Mouse (Mus musculus): ENCODE measurements around the gene Col18a1.

Gene Col18a1

DNA sequence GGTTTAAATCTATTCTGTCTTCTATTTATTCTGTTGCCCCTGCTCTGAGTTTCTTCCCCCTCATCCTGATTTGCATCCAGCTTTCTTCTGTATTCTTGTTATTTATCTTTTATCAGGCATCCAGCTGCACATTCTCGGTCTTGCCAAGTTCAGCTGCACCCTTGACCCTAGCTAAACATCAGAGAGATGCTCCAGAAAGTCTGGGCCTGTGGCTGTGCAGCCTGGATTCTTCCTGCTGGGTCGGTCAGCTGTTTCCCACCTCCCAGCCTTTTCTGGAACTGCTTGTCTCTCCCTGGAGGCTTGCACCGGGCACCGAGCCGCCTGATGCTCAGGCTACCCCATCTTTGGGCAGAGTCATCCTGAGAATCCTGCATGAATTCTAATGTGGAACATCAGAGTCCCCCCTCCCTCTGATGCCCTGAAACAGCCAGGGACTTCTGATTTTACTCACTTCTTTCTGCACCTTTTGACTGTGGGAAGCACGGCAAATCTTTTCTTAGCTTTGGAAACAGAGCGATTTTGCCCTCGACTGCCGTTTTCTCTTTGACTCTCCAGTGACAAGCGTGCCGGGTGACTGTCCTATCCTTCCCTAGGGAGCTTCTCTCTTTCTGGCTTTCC, 103.8 kb downstream of the Col18a1 start:
- DNase-seq (ENCODE audit: low spot score), result no peak

DNA sequence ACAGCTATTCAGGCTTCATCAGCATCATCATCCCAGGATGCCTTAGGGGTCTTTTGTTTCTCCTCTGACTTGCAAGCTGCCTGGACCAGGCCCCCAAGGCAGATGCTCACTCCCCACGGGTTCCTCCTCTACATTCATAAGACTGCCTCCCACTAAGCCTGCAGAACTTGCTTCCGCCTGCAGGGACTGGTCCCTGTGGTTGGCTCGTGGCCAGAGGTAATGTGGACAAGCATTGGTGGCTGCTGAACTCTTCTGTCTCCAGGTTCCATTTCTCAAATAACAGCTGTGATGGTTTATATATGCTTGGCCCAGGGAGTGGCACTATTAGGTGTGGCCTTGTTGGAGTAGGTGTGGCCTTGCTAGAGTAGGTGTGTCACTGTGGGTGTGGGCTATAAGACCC, 104.9 kb downstream of the Col18a1 start:
- DNase-seq (ENCODE audit: low spot score), result no peak

DNA sequence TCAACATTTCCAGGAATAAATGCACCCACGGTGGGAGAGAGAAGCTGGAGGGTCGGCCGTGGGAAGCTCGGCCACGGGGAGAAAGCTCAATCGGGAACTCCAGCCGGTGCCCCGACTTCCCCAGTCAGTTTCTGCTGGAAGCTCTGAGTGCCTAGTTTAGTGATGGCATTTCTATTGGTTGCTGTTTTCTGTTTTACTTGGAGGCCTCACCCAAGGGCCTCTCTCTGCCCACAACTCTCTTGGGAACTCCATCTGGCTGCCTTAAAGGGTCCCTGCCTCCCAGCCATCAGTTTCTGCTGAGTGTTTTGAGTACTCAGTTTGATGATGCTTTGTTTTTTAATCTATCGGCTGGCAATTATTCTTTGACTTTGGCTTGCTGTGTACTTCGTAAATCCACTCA, 109.6 kb downstream of the Col18a1 start:
- DNase-seq (ENCODE audit: low spot score), result no peak

DNA sequence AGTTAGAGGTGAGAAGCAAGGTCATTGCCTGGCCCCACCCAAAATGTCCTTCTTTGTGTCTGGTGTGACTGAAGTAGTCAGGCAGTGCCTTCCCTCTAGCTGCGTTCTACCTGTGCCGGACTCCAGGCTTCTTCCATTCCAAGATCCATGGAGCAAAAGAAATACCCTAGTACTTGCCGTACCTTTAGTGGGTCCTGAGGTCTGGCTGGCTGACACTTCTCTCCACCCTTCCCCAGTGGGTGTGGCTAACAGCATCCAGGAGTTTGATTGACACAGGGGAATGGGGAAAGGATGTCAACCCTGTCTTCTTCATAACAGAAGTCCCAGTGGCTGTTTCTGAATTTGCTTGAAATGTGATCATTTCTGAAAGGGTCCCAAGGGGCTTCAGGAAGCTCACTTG, 117.7 kb downstream of the Col18a1 start:
- no peak for DNase-seq (ENCODE audit: low spot score)

DNA sequence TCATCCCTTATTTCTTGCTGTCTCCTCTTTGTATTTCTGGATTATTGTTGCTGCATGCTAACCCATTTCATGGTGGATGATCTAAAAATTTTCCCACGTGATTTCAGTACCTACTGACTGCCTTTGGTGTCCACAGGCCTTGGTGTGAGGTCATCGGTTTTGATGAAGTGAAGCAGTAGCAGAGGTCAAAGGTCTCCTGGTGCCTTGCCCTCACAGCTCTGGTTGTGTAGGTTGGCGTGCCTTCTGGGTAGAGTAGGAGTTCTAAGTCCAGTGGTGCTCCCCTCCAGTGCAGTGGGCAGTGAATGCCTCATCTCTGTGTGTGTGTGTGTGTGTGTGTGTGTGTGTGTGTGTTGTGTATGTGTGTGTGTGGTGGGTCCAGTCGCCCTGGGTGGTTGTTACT, 118.2 kb downstream of the Col18a1 start:
- no peak for DNase-seq (ENCODE audit: low spot score)

DNA sequence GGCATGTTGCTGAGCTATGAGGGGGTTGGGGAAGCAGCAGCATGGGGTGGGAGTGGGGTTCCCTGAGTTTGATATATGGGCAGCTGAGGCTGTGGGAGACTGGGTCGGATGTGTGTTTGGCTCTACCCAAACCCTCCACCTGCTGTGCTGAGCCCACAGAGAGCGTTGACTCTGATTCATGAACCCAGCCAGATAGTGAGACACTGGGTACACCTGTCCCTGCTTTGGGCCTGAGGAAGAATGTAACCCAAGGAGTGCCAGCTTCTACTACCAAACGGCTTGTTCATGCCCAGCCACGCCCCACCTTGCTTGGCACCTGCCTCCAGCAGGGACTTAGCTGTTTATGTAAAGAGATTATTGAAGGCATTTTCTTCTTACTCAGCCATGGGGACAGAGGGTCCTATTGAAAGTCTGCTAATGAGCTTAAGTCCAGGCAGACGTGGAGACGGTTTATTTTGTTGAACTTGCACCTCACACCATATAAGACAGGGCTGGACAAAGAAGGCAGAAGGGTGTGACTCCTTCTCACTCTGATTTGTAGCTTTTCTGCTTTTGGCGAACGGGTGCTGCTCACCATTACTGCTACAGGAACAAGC, 127.7 kb downstream of the Col18a1 start:
- DNase-seq (ENCODE audit: low spot score), result no peak

DNA sequence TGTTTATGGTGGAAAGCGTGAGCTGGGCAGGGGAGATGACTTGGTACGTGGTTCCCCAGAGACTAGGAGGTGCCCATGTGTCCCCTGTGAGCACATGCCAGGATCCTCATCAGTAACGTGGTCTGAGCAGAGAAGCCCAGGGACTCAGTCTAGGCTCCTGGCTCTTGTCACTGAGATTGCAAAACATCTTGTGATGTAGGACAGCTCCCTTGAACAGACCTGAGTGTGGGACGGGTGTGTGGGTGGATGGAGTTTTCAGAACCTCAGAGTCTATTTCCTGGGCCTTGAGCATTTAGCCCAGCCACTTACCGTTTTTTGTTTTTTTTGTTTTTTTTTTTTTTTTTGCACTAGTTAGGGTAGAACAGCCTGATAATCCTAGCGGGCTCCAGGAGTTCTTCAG, 130.9 kb downstream of the Col18a1 start:
- no peak for DNase-seq (ENCODE audit: low spot score)

DNA sequence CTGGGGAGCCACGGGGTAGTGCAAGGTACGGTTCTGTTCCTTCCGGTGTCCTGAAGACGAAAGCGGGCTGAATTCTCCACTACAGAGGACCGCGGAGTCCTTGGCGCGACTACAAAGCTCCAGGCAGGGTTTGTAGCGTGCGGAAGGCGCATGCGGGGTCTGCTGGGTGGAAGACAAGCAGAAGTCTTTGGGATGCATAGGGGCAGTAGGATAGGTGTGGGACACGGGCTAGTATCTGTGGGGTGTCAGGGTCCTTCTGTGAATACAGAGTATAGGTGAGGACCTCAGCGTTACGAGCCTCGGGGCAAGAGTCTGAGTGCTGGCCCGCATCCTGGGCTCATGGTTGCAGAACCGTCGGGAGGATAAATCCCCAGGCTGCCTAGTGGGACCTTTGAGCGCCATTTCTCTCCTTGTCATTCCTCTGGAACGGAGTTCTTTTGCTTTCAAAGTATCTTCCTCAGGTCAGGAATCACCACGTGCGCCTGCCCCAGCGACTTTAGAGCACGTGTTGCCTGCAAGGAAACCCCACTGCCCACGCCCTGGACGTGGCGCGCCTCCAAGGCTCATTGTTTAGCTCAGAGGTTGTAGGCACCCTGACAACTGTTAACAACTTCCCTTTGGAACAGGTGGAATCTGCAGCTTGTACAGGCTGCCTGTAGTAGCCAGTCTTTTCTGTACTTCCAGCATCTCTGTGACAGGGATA, 132.9 kb downstream of the Col18a1 start:
- DNase-seq (ENCODE audit: low spot score), result peak; percentile 43

DNA sequence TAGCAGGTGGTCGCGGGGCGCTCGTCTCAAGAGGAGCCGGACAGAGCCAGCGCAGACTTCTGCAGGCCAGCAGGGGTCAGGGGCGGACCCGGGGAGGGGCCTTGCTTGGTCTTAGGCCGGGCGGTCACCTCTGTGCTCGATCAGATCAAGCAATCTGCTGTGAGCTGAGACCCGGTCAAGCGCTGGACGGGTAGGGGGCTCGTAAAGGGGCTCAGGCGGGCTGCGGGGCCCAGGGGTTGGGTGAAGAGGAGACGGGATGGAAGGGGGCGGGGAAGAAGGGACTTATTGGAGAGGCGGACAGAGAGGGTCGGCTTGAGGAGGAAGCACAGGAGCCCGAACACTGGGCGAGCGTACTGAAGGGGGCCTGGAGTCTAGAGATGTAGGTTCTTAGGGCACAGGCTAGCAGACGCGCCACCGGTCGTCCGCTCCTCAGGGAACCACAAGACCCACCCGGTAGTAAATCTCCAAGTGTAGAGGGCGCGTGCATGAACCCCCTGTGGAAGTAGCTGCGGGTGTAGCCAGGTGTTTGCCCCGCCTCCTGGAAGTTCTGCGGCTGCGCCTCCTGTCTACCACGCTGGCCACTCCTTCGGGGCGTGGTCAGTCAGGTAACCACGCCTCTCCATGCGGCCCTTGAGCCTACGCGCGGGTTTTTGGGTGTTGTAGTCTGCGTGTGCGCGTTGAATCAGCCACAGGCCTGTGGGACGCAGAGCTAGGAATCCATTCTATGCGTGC, 133.6 kb downstream of the Col18a1 start:
- peak; percentile 92 for DNase-seq (ENCODE audit: low spot score)

DNA sequence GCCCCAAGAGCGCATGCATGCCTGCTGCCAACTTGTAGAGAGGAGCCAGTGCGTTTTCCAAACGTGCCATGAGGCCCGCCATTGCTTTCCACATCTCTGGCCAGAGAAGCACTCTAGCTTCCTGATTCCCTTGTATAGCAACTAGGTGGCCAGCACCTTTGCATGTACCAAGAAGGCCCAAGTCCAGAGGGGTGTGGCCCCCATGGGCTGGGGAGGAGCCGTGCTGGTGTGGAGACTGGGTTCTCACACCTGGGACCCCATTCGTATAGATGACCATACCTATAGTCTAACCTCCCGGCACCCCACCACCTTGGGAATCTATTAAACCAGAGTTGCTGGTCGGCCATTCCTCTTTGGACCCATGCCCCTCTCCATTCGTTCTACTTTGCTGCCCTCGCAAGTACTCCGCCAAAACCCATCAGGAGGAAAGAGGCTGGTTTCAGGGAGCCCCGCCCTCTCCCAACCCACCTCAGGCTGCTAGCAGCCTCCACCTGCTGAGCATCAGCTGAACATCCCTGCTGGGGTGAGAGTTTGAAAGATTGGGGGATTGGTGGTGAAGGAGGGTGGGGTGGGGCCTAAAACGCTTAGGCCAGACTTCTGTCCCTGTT, 134.5 kb downstream of the Col18a1 start, which contains the start of gene Slc19a1:
TSS of gene Slc19a1 (plus strand) at position 474 of the 608 bp plus-strand sequence.
- no peak for DNase-seq (ENCODE audit: low spot score)

DNA sequence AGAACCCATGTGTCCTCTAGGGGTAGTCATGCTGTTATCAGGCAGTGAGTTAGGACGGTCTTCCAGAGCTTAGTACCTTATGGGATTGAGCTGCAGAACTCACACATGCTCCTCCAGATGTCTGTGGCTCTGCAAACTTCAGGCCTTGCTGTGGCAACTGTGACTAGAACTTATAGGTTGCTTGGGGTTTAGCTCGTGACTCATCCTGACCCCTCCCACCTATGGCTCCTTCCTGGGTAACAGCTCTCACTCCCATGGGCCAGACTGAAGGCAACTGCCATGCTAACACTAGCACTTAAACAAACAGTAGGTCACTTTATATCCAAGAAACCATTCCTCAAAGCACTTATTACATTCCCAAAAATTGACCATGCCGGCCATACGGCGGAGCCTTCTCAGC, 135.7 kb downstream of the Col18a1 start:
- no peak for DNase-seq (ENCODE audit: low spot score)

DNA sequence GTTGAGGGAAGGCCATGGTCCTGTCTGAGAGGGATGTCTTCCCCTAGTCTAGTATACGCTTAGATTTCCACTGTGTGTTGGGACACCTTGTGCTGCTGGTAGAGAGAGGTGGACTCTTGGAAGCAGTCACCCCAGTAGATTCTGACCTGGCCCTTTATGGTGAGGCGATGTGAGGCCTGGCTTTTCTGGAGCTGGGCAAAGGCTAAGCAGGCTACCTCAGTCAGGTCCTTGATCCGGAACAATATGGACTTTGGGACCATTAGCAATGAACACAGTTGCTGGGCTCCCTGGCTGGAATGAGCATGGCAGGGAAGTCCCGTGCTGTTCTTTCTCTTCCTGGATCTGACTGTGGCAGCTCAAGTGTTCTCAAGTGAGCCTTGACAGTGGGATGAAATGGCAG, 136.6 kb downstream of the Col18a1 start:
- no peak for DNase-seq (ENCODE audit: low spot score)

DNA sequence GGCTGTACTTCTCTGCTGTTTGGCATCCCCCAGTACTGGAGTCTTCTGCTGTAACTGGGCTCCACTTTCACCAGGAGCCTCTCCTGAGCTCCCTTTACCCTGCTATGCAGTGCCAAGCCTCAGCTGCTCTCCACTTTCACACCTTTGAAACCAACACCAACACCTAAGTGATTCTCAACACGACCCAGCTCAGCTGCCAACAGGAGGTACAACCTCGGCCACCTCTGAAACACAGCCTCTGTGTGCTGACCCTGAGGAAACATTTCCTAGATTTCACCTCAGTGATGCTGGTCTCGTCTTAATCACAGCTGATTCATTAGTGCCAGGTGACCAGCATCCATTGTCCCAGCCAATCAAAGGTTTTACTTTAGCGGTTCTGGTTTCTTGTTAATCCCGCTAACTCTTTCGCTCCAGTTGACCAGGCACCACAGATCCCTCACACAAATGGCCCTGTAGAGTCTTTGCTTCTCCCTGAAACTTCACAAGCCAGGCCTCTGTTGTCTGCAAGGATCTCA, 137.5 kb downstream of the Col18a1 start:
- no peak for DNase-seq (ENCODE audit: low spot score)

DNA sequence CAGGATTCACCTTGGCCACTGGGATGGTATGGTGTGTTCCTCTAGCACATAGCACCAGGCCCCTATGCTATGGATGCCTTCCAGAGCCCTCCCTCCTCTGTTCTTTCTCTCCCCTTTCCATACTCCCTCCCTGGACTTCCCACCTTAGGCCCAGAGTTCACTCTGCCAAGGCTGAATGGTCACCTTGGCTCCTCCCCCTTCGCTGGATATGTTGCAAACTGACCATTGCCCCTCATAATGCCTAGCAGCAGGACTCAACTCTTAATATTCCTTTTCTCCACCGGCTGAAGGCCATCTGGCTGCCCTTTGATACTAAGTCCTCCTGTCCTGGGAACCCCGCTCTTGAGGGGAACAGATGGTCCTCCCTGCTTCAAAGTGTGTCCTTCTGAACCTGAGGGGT, 139.4 kb downstream of the Col18a1 start:
- DNase-seq (ENCODE audit: low spot score), result no peak

DNA sequence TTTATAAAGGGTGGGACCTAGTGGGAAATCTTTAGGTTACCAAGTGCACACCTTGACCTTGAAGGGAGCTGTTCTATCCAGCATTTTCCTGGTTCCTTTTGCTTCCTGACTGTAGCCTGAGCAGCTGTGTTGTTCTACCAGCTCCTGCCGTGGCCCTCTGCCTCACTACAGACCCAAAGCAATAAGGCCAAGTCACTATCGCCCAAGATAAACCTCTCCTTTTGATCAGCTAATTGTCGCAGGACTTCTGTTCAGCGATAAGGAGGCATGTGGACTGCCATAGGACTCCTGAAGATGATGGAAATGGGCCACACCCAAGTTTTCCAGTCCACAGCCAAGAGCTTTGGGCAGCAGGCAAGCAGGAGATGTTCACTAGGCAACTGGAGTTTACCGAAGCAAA, 142.1 kb downstream of the Col18a1 start:
- no peak for DNase-seq (ENCODE audit: low spot score)

DNA sequence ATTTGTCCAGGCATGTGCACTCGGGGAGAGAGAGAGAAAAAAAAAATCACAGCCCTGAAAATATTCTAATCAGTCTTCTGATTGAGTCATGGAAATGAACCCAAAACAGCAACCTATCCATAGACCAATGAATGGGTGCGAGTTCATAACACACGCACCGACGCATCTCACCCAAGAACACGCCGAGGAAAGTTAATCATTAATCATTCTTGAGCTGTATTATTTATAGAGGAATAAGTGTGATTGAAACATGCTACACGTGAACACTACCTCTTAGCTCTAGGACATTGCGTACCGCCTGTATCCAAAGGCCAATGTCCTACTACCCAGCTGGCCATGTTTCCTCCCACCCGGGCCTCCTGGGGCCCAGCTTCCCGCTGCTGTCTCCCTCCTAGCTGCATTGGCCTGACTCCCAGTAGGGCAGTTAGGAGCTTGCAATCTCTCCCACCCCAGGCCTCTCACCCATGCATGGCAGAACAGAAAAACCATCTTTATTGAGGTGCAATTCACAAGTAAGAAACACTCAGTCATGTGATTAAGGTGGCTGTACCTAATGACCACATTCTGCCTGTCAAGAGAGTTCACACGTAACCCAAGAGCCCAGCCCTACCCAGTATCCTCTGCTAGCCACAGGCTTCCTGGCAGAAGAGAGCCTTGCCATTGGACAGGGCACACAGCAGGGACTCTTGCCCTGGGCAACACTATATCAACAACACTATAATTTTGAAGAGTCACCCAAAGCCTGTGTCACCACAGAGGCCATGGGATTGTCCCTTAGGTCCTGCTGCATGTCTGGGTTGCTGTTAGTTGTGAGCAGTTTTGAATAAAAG, 143.8 kb downstream of the Col18a1 start:
- DNase-seq (ENCODE audit: low spot score), result no peak

DNA sequence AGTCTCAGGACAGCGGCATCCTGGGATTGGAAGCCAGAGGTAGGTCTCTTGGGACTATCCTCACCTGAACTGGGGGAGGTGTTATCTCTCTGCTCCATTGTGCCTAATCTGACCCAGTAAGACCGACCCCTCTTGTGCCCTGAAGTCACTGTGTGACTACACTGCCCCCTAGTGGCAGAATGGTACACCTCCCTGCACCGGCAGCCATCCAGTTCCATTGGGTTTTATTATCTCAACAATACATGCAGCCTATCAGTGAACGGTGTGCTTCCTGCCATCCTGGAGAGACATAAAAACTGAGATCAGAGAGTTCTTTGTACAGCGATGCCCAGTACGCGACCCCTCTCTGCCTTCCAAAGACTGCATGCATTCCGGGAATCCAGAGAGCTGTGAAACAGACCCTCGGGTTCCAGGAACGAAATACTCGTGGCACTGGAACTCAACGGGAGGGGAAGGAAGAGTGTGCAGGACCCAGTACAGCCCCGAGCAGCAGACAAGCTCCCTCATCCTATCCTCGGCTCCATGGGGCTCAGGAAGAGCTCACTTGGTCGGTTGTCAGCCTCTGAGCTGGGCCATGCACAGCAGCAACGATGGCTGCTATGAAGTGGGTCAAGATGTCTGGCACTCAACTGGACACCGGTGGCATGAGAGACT, 144.8 kb downstream of the Col18a1 start:
- DNase-seq (ENCODE audit: low spot score), result peak; percentile 72

DNA sequence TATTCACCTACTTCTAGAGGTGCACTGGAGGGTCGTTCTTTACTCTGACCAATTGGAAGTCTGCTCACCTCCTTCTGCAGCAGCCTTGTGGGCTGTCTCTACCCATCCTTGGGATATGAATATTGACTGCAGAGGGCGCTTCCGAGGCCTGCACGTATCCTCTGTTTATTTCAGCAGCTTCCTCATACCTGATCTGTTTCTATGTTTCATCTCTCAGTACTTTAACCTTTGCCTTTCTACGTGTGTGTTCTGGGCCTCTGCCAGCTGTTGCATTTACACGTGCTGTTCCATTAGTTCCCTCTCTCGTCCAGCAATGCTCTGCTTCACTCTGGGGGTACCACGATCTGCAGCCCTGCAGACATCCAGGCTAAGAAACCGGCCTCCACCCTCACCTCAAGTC, 148.7 kb downstream of the Col18a1 start:
- no peak for DNase-seq (ENCODE audit: low spot score)

DNA sequence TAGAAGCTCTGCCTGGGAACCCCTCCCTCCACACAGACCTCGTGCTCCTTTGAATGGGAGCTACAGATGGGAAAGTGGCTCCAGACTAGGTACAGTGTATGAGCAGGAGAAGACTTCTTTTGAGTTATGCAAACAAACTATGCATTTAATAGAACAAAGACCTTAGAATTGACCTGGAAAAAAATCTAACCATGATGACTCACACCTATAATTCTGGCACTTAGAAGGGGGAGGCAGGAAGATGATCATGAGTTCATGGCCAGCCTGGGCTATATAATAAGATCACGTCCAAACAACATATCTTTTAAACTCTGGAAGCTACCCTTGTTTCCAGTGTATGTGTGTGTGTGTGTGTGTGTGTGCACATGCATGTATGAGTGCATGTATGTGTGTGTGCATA, 149.3 kb downstream of the Col18a1 start:
- no peak for DNase-seq (ENCODE audit: low spot score)

DNA sequence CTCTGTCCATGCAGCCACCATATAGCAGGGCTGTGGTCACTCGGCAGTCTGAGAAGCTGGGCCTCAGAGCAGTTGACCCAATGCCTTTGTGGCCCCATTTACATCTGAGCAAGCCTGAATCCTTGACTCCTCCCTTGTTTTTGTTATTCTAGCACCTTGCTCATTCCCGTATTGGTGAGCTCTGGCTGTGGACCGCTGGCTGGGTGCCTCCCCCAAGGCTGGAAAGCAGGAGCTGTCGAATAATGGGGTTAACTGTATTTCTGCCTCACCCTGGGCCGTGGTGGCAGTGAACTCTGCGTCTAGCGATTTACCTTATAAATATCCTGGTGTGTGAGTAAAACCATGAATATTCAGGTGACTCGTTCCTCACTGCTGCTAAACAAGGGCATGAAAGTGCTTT, 149.8 kb downstream of the Col18a1 start:
- no peak for DNase-seq (ENCODE audit: low spot score)

DNA sequence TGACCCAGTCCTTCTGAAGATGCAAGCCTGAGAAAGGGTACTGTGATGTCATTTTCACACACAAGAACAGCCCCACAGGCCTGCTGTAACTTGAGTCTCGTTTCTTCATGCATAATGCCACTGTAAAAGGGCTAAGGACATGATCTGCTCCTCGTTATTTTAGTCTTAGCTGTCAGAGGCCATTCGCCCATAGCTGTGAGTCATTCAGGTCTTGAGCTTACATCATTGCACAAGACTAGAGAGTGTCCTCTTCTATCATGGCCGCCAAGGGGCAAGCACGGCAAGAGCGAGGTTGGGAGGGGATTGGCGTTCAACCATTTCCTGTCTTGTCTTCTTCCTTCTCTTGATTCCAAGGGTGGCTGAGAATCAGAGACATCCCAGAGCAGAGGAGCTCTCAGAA, 150.3 kb downstream of the Col18a1 start:
- DNase-seq (ENCODE audit: low spot score), result no peak

Data from urinary bladder, postnatal 25 days (tissue).